Mouse (Mus musculus): ENCODE results near the gene Dnah17. TPM values are rescaled to one million over a fixed set of nuclear protein-coding genes. Genes with fewer than 3 reads are reported as not detected.

The Dnah17 gene
- total and polyA plus RNA-seq, 2 experiments from 2014 or later: 0.16 TPM; not detected in 1

DNA sequence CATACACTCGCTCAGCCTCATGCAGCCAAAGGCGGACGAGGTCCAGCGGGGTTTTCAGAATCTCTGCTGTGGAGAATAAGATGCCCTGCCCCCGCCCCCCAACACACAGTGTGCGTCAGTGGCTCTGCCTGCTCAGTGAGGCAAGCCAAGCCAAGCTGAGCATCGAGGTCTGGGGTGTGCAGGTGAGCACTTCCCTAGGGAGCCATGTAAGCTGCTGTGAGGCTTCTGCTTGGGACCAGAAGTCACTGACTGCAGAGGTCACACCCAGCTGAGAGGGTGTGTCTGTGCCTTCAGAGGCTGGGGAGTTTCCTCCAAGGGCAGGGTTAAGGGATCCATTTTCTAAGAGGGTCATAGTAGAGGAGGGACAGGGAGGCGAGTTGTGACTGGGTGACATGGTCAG, 62.8 kb downstream of the Dnah17 start:
- Histone ChIP-seq H3K4me1 (ENCODE audit: insufficient read depth, low read length) (no peaks in the 10 kb centered on the region), H3K27ac (no peak overlapping the region), H3K36me3 (ENCODE audit: insufficient read depth, low read length) (no peaks in the 10 kb centered on the region), H3K4me3 (ENCODE audit: low read length) (no peak overlapping the region), H3K9ac (replicated peaks; ENCODE audit: low read length) (no peak overlapping the region), H3K4me2 (ENCODE audit: low read depth, low read length) (no peak overlapping the region), H3K27me3 (ENCODE audit: insufficient read depth, low read length) (no peaks in the 10 kb centered on the region), H3K9me3 (ENCODE audit: low read length) (no peaks in the 10 kb centered on the region)
- 66% methylated on average over 8 of the region's 8 CpGs for WGBS
- no peak for ATAC-seq
- TF ChIP-seq CTCF (IDR thresholded peaks at IDR 0.05; ENCODE audit: low read depth): no peak
- no peak for DNase-seq (ENCODE audit: low spot score)

DNA sequence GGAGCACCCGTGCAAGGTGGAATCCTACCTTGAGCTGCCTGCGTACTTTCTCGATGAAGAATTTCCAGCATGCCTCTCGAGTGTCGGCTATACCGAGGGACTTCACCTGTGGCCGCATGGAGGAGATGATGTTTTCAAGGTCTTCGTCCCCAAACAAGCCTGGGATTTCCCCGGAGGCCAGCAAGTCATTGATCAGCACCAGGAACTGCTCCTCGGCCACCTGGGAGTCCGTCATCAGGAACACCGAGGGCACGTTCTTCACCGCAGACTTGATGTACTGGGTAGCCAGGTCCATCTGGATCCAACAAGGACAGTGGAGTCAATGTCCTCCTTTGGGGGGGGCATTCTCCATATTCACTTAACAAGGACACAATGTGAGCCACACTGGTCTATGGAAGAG, 70.4 kb downstream of the Dnah17 start:
- 86% methylated on average over 14 of the region's 14 CpGs for WGBS
- H3K4me3 ChIP-seq (ENCODE audit: low read length): no peak overlapping the region
- H3K27ac ChIP-seq: no peak overlapping the region
- ATAC-seq: no peak
- H3K4me2 ChIP-seq (ENCODE audit: low read depth, low read length): no peak overlapping the region
- no peaks in the 10 kb centered on the region for H3K4me1 ChIP-seq (ENCODE audit: insufficient read depth, low read length)
- no peaks in the 10 kb centered on the region for H3K36me3 ChIP-seq (ENCODE audit: insufficient read depth, low read length)
- no peaks in the 10 kb centered on the region for H3K9me3 ChIP-seq (ENCODE audit: low read length)
- no peak for DNase-seq (ENCODE audit: low spot score)
- no peak for TF ChIP-seq CTCF (IDR thresholded peaks at IDR 0.05; ENCODE audit: low read depth)
- H3K27me3 ChIP-seq (ENCODE audit: insufficient read depth, low read length): no peaks in the 10 kb centered on the region
- no peak overlapping the region for H3K9ac ChIP-seq (replicated peaks; ENCODE audit: low read length)

DNA sequence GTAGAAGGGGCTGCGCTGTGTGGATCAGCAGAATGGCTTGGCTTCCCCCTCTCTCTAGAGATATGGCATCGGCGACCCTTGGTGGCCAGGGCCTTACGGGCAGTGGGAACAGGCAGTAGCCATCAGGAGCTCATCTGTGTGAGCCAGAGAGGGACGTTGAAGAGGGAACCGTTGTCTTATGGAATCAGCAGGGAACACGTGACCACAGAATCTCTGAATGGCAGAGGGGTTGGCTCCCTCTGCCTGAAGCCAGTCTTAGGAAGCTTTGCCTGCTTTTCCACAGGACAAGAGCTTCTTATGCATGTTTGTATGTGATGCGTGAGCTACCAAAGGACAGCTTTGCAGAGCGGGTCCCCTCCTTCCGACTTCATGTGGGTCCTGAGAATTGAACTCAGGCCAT, 71.6 kb downstream of the Dnah17 start:
- H3K4me1 ChIP-seq (ENCODE audit: insufficient read depth, low read length): no peaks in the 10 kb centered on the region
- H3K4me2 ChIP-seq (ENCODE audit: low read depth, low read length): no peak overlapping the region
- TF ChIP-seq CTCF (IDR thresholded peaks at IDR 0.05; ENCODE audit: low read depth): peak; percentile 10; the same call in 1 of the 2 replicates
- DNase-seq (ENCODE audit: low spot score) (no peak), ATAC-seq (no peak)
- WGBS: 53% methylated on average over 10 of the region's 10 CpGs
- no peak overlapping the region for H3K9ac ChIP-seq (replicated peaks; ENCODE audit: low read length)
- H3K4me3 ChIP-seq (ENCODE audit: low read length): no peak overlapping the region
- H3K36me3 ChIP-seq (ENCODE audit: insufficient read depth, low read length): no peaks in the 10 kb centered on the region
- no peaks in the 10 kb centered on the region for H3K27me3 ChIP-seq (ENCODE audit: insufficient read depth, low read length)
- no peak overlapping the region for H3K27ac ChIP-seq
- H3K9me3 ChIP-seq (ENCODE audit: low read length): no peaks in the 10 kb centered on the region

DNA sequence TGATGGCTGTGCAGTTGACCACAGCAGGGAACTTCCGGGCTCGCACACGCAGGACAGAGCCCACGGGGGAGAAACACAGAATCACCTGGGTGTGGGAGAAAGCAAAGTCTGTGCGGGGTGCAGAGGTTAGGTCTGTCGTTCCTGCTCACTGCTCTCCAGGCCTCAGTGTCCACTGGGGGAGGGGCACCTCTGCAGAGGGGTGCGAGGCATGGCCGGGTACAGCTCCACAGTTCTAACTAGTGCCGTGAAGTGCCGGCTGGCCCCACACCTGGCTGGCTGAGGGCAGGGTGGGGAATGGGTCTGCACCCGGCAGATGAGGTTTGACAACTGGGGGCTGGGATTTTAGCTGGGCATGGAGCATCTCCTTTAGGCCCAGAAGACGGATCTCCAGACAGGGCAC, 72.1 kb downstream of the Dnah17 start:
- Histone ChIP-seq H3K9ac (replicated peaks; ENCODE audit: low read length) (no peak overlapping the region), H3K9me3 (ENCODE audit: low read length) (no peaks in the 10 kb centered on the region), H3K4me1 (ENCODE audit: insufficient read depth, low read length) (no peaks in the 10 kb centered on the region), H3K27ac (no peak overlapping the region), H3K36me3 (ENCODE audit: insufficient read depth, low read length) (no peaks in the 10 kb centered on the region), H3K27me3 (ENCODE audit: insufficient read depth, low read length) (no peaks in the 10 kb centered on the region), H3K4me2 (ENCODE audit: low read depth, low read length) (no peak overlapping the region), H3K4me3 (ENCODE audit: low read length) (no peak overlapping the region)
- no peak for TF ChIP-seq CTCF (IDR thresholded peaks at IDR 0.05; ENCODE audit: low read depth)
- no peak for DNase-seq (ENCODE audit: low spot score)
- WGBS: 74% methylated on average over 12 of the region's 12 CpGs
- ATAC-seq: no peak

DNA sequence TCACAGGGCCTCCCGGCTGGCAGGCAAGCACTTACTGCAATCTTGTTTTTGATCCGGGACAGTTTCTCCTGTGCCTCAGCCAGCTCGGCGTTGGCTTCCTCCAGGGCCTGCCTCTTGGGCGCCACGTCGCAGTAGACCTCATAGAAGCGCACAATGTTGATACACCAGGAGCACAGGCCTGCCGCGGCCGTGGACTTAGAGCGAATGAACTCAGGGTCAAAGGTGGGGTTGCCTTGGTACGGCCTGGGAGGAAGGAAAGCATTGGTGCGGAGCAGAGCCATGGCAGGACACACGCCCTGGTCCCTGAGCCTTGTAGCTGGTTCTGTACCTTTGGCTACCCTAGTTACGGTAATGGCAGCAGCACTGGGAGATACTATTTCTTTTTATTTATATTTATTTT, 80.3 kb downstream of the Dnah17 start:
- WGBS: 80% methylated on average over 16 of the region's 16 CpGs
- no peak for TF ChIP-seq CTCF (IDR thresholded peaks at IDR 0.05; ENCODE audit: low read depth)
- Histone ChIP-seq H3K4me2 (ENCODE audit: low read depth, low read length) (no peak overlapping the region), H3K9me3 (ENCODE audit: low read length) (no peaks in the 10 kb centered on the region), H3K4me1 (ENCODE audit: insufficient read depth, low read length) (no peaks in the 10 kb centered on the region), H3K36me3 (ENCODE audit: insufficient read depth, low read length) (no peaks in the 10 kb centered on the region), H3K4me3 (ENCODE audit: low read length) (no peak overlapping the region), H3K9ac (replicated peaks; ENCODE audit: low read length) (no peak overlapping the region), H3K27ac (no peak overlapping the region), H3K27me3 (ENCODE audit: insufficient read depth, low read length) (no peaks in the 10 kb centered on the region)
- ATAC-seq: no peak
- DNase-seq (ENCODE audit: low spot score): no peak

DNA sequence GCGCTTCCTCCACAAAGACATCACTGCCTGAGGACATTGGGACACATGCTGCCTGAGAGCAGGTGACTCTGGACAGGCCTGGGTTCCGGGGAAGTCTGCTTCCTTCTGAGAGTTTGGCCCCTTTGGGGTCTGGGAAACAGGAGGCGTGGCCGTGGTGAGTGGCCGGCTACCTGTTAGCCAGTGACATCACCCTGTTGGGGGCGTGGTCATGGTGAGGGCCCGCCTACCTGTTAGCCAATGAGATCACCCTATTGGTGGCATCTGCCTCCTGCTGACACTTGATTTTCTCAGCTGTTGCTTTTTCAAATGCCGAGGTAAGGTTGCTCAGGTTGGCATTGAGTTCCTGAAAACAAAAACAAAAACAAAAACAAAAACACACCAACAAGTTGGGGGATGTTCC, 80.8 kb downstream of the Dnah17 start:
- H3K9ac ChIP-seq (replicated peaks; ENCODE audit: low read length): no peak overlapping the region
- H3K4me1 ChIP-seq (ENCODE audit: insufficient read depth, low read length): no peaks in the 10 kb centered on the region
- no peaks in the 10 kb centered on the region for H3K27me3 ChIP-seq (ENCODE audit: insufficient read depth, low read length)
- H3K27ac ChIP-seq: no peak overlapping the region
- no peaks in the 10 kb centered on the region for H3K9me3 ChIP-seq (ENCODE audit: low read length)
- WGBS: 30% methylated on average over 8 of the region's 8 CpGs
- ATAC-seq (no peak), DNase-seq (ENCODE audit: low spot score) (peak; percentile 18)
- no peak overlapping the region for H3K4me3 ChIP-seq (ENCODE audit: low read length)
- no peaks in the 10 kb centered on the region for H3K36me3 ChIP-seq (ENCODE audit: insufficient read depth, low read length)
- TF ChIP-seq CTCF (IDR thresholded peaks at IDR 0.05; ENCODE audit: low read depth): no peak
- no peak overlapping the region for H3K4me2 ChIP-seq (ENCODE audit: low read depth, low read length)

DNA sequence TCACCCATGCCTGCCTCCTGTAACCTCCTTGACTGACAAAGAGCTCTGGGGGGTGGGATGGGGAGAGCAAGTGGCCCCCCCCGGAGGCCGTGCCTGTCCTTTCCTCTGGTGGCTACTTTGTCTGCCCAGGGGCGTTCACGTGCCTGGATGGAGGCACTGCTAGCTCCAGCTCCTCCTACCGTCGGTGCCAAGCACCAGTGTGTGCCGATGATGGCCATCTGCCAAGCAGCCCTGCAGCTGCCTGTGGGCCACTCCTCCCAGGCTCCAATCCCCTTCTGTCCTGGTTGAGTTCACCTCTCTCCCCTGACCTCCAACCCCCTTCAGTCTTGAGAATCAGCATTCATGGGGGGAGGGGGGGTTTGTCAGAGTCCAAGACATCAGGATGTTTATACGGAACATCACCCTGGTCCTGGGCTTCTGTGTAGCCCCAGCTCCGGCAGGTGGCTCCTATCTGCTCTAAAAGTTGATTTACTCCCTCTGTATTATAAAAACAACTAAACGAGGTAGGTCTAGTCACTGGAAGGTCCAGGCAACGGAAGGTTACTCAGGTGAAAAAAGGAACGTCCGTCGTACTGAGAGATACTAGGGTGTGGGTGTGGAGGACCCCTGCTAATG, 87.0 kb downstream of the Dnah17 start:
- Histone ChIP-seq H3K27me3 (ENCODE audit: insufficient read depth, low read length) (no peaks in the 10 kb centered on the region), H3K4me1 (ENCODE audit: insufficient read depth, low read length) (no peaks in the 10 kb centered on the region), H3K27ac (no peak overlapping the region), H3K4me3 (ENCODE audit: low read length) (no peak overlapping the region), H3K9me3 (ENCODE audit: low read length) (no peaks in the 10 kb centered on the region), H3K9ac (replicated peaks; ENCODE audit: low read length) (no peak overlapping the region), H3K36me3 (ENCODE audit: insufficient read depth, low read length) (no peaks in the 10 kb centered on the region), H3K4me2 (ENCODE audit: low read depth, low read length) (no peak overlapping the region)
- peak; percentile 51 for TF ChIP-seq CTCF (IDR thresholded peaks at IDR 0.05; ENCODE audit: low read depth)
- DNase-seq (ENCODE audit: low spot score): peak; percentile 82
- ATAC-seq: peak; percentile 52
- 39% methylated on average over 14 of the region's 14 CpGs for WGBS

All from hindbrain, postnatal 0 days (tissue).